Mouse (Mus musculus): Measurements from ENCODE around the gene Vezt. TPM values are rescaled to one million over a fixed set of nuclear protein-coding genes. Genes with fewer than 3 reads are reported as not detected.

Gene Vezt
- polyA plus RNA-seq, 1 experiment from 2014 or later = 29.4 TPM

DNA sequence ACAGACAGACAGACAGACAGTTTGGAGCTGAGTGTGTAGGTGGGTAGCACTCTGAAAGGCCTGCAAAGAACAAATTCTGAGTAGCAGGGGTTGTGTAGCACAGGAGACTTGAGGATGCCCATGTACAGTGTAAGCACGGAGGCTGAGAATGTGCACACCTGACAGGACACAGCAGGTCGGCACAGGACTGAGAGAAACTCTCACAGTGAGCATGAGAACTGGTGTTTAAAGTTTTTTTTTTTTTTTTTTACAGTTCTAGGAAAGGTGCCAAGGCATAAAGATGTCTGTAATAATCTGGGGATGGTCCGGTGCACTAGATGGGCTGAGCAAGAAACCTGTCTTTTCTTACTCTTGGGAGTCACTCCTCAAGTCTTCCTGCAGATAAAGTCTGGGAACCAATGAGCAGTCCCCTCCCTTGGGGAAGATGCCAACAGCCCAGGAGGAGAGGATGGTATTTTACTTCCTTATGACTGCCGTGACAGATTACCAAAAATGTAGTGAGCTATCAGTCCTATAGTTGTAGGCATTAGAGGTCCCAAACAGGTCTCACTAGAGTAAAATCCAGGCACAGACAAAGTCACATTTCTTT, 105.3 kb downstream of the Vezt start:
- no peaks in the 10 kb centered on the region for H3K36me3 ChIP-seq
- no peak overlapping the region for H3K9ac ChIP-seq
- peaks cover 18% of the 10 kb centered on the region for H3K4me1 ChIP-seq (replicated peaks)
- no peak for ATAC-seq (ENCODE audit: insufficient number of reproducible peaks, low FRiP score)
- no peak overlapping the region for H3K27ac ChIP-seq (ENCODE audit: poor library complexity, severe bottlenecking)
- no peaks in the 10 kb centered on the region for H3K27me3 ChIP-seq (replicated peaks)
- H3K4me2 ChIP-seq = no peak overlapping the region
- 69% methylated on average over 4 of the region's 4 CpGs for WGBS
- H3K9me3 ChIP-seq (replicated peaks) = peaks cover 3% of the 10 kb centered on the region; the same call in 1 of the 2 replicates
- no peak overlapping the region for H3K4me3 ChIP-seq

DNA sequence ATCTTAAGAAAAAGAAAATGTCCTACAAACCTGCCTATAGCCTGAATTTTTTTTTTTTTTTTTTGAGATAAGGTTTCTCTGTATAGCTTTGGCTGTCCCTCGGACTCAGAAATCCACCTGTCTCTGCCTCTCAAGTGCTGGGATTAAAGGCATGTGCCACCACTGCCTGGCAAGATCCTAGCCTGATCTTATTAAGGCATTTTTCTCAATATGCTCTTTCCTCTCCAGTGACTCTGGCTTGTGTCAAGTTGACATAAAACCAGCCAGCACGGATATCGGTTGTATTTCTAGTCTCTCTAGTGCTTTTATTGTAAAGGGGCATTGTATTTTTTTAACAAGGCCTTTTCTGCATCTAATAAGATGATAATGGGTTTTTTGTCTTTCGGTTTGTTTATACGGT, 111.0 kb downstream of the Vezt start:
- no peak overlapping the region for H3K27ac ChIP-seq (ENCODE audit: poor library complexity, severe bottlenecking)
- whole genome bisulfite sequencing = 67% methylated on average over 5 of the region's 5 CpGs

DNA sequence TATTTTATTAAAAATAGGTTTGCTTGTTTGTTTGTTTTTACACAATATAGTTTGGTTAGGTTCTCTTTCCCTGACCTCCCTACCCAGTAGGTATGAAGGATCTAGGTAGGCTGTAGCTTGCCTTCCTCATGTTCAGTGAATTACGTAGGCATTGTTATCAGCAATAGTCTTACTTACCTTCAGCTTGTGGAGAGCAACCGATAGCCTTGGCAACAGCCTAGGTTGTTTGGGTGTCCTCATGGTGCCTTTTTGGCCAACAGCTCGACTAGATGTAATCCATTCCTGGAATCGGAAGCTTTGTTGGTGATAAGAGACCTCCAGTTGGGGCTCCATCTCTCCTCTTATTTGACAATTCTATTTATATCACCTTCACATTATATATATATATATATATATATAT, 114.5 kb downstream of the Vezt start:
- whole genome bisulfite sequencing = 84% methylated on average over 4 of the region's 4 CpGs
- no peak overlapping the region for H3K4me3 ChIP-seq
- no peaks in the 10 kb centered on the region for H3K36me3 ChIP-seq
- no peaks in the 10 kb centered on the region for H3K9me3 ChIP-seq (replicated peaks)
- no peak for ATAC-seq (ENCODE audit: insufficient number of reproducible peaks, low FRiP score)
- no peak overlapping the region for H3K4me2 ChIP-seq
- H3K9ac ChIP-seq = no peak overlapping the region
- no peaks in the 10 kb centered on the region for H3K27me3 ChIP-seq (replicated peaks)
- no peak overlapping the region for H3K27ac ChIP-seq (ENCODE audit: poor library complexity, severe bottlenecking)
- H3K4me1 ChIP-seq (replicated peaks) = peaks cover 21% of the 10 kb centered on the region

More for the DNA sequence above, 111.0 kb downstream of the Vezt start:
- no peaks in the 10 kb centered on the region for H3K27me3 ChIP-seq (replicated peaks)
- no peaks in the 10 kb centered on the region for H3K4me1 ChIP-seq (replicated peaks)
- H3K36me3 ChIP-seq = no peaks in the 10 kb centered on the region
- no peak for ATAC-seq (ENCODE audit: insufficient number of reproducible peaks, low FRiP score)
- peaks cover 3% of the 10 kb centered on the region; the same call in 1 of the 2 replicates for H3K9me3 ChIP-seq (replicated peaks)
- H3K9ac ChIP-seq = no peak overlapping the region
- H3K4me2 ChIP-seq = no peak overlapping the region
- H3K4me3 ChIP-seq = no peak overlapping the region

DNA sequence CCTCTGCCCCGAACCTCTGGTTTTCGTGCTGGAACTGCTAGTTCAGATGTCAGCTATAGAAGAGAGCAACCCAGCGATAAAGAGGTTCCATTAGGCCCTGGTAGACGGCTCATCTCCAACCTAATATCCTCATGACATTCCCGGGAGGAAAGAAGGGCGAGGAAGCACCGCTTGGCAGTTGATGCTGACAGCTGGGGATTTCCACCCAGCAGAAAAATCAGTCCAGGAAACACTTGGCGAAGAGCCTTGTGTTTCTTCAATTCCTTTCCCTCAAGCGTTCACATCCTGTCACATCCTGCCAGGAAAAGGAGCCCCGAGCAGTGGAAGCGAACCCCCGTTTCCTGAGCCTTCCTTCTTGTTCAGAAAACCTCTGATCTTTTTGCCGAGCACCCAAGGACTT, 116.4 kb downstream of the Vezt start:
- H3K9ac ChIP-seq = no peak overlapping the region; the same call in 1 of the 2 replicates
- H3K36me3 ChIP-seq = no peaks in the 10 kb centered on the region
- H3K27ac ChIP-seq (ENCODE audit: poor library complexity, severe bottlenecking) = peak overlapping the region; percentile 88
- H3K4me3 ChIP-seq = no peak overlapping the region
- H3K4me1 ChIP-seq (replicated peaks) = peaks cover 21% of the 10 kb centered on the region
- peak overlapping the region; percentile 56 for H3K4me2 ChIP-seq
- no peaks in the 10 kb centered on the region for H3K27me3 ChIP-seq (replicated peaks)
- 41% methylated on average over 13 of the region's 13 CpGs for WGBS
- H3K9me3 ChIP-seq (replicated peaks) = no peaks in the 10 kb centered on the region
- no peak for ATAC-seq (ENCODE audit: insufficient number of reproducible peaks, low FRiP score)

DNA sequence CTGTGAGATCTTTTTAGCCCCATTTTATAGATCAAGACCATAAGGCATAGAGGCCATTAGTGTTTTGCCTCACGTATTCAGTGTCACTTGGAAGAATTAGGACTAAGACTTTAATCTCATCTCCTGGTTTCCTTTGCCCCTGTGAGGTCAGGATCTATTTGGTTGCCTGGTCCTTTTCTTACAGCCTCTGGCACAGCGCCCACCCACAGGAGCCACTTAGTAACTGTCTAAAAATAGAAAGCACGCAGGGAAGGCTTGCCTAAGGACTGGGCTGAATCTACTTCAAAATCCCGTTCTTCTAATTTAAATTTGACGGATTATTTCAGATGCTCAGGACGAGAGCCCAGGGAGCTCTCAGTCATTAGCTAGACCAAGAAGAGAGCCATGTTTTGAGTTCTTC, 116.9 kb downstream of the Vezt start:
- peak overlapping the region; percentile 88 for H3K27ac ChIP-seq (ENCODE audit: poor library complexity, severe bottlenecking)
- no peak overlapping the region for H3K4me3 ChIP-seq
- peak overlapping the region; percentile 56 for H3K4me2 ChIP-seq
- H3K27me3 ChIP-seq (replicated peaks) = no peaks in the 10 kb centered on the region
- H3K36me3 ChIP-seq = no peaks in the 10 kb centered on the region
- ATAC-seq (ENCODE audit: insufficient number of reproducible peaks, low FRiP score) = peak; percentile 43; the same call in 1 of the 2 replicates
- no peak overlapping the region; the same call in 1 of the 2 replicates for H3K9ac ChIP-seq
- 18% methylated on average over 6 of the region's 6 CpGs for WGBS
- no peaks in the 10 kb centered on the region for H3K9me3 ChIP-seq (replicated peaks)
- peaks cover 21% of the 10 kb centered on the region for H3K4me1 ChIP-seq (replicated peaks)

DNA sequence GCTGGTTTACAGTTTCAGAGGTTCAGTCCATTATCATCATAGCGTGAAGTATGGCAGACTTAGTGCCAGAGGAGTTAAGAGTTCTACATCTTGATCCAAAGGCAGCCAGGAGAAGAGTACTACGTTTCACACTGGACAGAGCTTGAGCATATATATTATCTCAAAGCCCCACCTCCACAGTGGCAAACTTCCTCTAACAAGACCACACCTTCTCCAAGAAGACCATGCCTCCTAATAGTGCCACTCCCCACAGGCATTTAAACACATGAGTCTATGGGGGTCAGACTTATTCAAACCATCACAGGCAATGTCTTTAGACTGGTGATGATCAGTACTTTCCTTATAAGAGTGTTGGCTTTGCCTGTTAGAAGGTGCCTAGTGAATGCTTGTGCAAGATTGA, 117.5 kb downstream of the Vezt start:
- Histone ChIP-seq H3K27me3 (replicated peaks) (no peaks in the 10 kb centered on the region), H3K9me3 (replicated peaks) (no peaks in the 10 kb centered on the region), H3K4me1 (replicated peaks) (peaks cover 21% of the 10 kb centered on the region), H3K4me3 (no peak overlapping the region), H3K9ac (no peak overlapping the region), H3K27ac (ENCODE audit: poor library complexity, severe bottlenecking) (peak overlapping the region; percentile 88; the same call in 1 of the 2 replicates), H3K4me2 (no peak overlapping the region), H3K36me3 (no peaks in the 10 kb centered on the region)
- no peak for ATAC-seq (ENCODE audit: insufficient number of reproducible peaks, low FRiP score)
- WGBS = 71% methylated on average over 2 of the region's 2 CpGs

DNA sequence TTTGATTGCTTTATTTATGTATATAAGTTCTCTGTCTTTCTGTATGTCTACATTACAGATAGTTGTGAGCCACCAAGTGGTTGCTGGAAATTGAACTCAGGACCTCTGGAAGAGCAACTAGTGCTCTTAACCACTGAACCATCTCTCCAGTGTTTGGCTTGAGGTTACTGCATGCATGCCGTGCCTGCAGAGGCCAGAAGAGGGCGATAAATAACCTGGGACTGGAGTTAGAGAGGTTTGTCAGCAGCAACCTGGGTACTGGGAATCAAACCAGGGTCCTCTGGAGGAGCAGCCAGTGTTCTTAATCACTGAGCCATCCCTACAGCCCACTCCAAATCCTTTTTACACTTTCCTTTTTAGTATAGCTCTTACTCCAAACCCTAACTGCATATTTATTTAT, 118.8 kb downstream of the Vezt start:
- Histone ChIP-seq H3K9ac (no peak overlapping the region), H3K4me2 (no peak overlapping the region), H3K4me1 (replicated peaks) (peaks cover 21% of the 10 kb centered on the region), H3K27ac (ENCODE audit: poor library complexity, severe bottlenecking) (no peak overlapping the region), H3K9me3 (replicated peaks) (no peaks in the 10 kb centered on the region), H3K27me3 (replicated peaks) (no peaks in the 10 kb centered on the region), H3K36me3 (no peaks in the 10 kb centered on the region), H3K4me3 (no peak overlapping the region)
- WGBS = 85% methylated on average over 2 of the region's 2 CpGs
- ATAC-seq (ENCODE audit: insufficient number of reproducible peaks, low FRiP score) = no peak

DNA sequence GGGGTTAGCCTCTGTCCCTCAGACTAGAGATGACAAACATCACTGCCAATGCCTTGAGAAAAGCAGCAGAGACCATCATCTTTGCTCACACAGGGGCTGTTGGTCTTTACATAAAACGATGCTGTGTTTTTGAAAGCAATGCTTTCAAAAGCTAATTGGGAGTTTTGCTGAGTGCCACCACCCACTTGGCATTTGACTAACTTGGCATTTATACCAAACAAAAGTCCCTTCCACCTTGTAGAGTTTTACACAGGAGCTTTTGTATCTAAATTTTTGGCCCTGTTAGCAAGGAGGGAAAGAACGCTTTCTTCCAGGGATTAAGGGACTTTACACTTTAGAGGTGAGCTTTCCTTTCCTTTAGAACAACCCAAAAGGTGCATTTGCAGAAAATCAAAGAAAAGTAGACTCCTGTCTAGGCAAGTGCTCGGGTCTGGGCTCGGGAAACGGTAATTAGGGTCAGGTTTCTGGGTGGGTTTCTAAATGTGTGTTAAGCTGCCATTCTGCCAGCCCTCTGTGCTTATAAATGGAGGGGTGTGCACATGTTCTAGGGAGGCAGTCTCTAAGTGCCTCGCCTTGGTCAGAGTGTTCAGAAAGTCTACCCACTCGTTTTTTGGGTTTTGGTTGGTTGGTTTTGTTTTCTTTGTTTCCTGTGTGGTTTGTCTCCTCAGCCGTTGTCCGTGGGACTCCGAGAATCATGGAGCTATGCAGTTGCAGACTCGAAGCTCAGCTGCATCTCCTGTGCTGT, 119.9 kb downstream of the Vezt start:
- H3K9me3 ChIP-seq (replicated peaks) = no peaks in the 10 kb centered on the region
- no peak overlapping the region for H3K27ac ChIP-seq (ENCODE audit: poor library complexity, severe bottlenecking)
- no peaks in the 10 kb centered on the region for H3K27me3 ChIP-seq (replicated peaks)
- 55% methylated on average over 11 of the region's 11 CpGs for WGBS
- no peak overlapping the region for H3K4me3 ChIP-seq
- no peak for ATAC-seq (ENCODE audit: insufficient number of reproducible peaks, low FRiP score)
- no peak overlapping the region for H3K9ac ChIP-seq
- no peak overlapping the region for H3K4me2 ChIP-seq
- H3K4me1 ChIP-seq (replicated peaks) = peaks cover 21% of the 10 kb centered on the region
- no peaks in the 10 kb centered on the region for H3K36me3 ChIP-seq

DNA sequence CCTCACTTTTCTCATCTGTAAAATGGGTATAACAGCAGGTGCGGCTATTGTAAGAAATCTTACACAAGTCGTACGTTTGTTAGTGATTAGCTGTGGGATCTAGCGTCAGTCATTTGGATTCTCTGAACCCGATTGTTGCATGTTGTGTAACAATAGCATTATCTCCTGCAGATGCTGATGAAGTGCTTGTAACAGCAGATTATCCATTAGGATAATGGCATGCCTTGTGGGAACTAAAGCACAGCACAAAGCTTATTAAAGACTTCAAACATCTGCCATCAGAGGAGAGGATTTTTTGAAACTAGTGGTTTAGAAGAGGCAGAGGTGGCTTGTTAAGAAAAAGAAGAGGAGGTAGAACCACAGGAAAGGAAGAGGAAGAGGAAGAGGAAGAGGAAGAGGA, 122.1 kb downstream of the Vezt start:
- ATAC-seq (ENCODE audit: insufficient number of reproducible peaks, low FRiP score) = no peak
- Histone ChIP-seq H3K4me2 (no peak overlapping the region), H3K9ac (no peak overlapping the region), H3K4me1 (replicated peaks) (peaks cover 11% of the 10 kb centered on the region), H3K4me3 (no peak overlapping the region), H3K27me3 (replicated peaks) (no peaks in the 10 kb centered on the region), H3K36me3 (no peaks in the 10 kb centered on the region), H3K9me3 (replicated peaks) (no peaks in the 10 kb centered on the region), H3K27ac (ENCODE audit: poor library complexity, severe bottlenecking) (no peak overlapping the region)
- 81% methylated on average over 5 of the region's 5 CpGs for WGBS

DNA sequence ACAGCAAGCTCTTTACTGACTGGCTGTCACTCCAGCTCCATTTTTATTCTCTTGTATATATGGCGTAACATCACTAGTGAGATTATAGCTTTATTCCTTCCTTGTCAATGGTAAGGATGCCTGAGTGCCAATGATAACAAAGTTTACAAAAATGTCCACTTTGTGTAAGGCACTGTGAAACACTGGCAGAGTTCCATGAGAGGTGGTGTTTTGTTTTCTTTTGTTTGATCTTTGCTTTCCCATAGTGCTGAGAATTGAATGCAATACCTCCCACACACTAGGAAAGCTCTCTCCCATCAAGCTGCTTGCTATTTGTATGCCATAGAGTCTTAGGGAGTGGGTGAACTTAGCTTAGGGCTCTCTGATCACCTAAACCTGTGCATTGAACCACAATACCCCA, 122.7 kb downstream of the Vezt start:
- ATAC-seq (ENCODE audit: insufficient number of reproducible peaks, low FRiP score) = no peak
- Histone ChIP-seq H3K9me3 (replicated peaks) (no peaks in the 10 kb centered on the region), H3K36me3 (no peaks in the 10 kb centered on the region), H3K27ac (ENCODE audit: poor library complexity, severe bottlenecking) (no peak overlapping the region), H3K4me1 (replicated peaks) (peaks cover 5% of the 10 kb centered on the region), H3K4me2 (no peak overlapping the region), H3K27me3 (replicated peaks) (no peaks in the 10 kb centered on the region), H3K9ac (no peak overlapping the region), H3K4me3 (no peak overlapping the region)
- WGBS = 71% methylated on average over 1 of the region's 1 CpGs

DNA sequence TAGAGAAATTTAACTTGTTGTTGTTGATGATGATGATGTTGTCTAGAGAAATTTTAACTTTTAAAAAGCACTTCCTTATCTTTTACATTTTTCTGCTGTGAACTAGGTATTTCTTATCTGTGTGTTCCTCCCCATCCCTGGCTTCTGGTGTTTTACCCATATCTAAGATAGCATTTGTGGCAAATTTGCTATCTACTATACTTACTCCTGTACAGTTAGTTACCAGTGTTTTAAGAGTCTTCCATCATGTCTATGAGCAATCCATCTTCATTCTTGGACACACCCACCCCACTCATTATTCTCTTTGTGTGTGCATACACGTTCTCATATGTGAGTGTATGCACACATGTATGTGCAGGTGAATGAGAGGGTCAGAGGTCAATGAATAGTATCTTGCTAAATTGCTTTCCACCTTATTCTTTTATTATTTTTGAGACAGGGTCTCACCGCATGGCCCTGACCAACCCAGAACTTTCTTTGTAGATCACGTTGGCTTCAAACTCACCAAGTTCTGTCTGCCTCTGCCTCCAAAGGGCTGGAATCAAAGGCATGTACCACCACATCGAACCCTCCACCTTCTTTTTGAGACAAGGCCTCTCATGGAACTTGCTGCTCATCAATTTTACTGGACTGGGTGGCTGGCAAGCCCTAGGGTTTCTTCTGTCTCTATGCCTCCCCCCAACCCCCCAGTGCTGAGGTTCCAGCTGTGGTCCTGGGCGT, 123.3 kb downstream of the Vezt start:
- no peaks in the 10 kb centered on the region for H3K36me3 ChIP-seq
- H3K27ac ChIP-seq (ENCODE audit: poor library complexity, severe bottlenecking) = no peak overlapping the region
- H3K9ac ChIP-seq = no peak overlapping the region
- no peaks in the 10 kb centered on the region for H3K4me1 ChIP-seq (replicated peaks)
- no peaks in the 10 kb centered on the region for H3K27me3 ChIP-seq (replicated peaks)
- H3K4me3 ChIP-seq = no peak overlapping the region
- ATAC-seq (ENCODE audit: insufficient number of reproducible peaks, low FRiP score) = no peak
- H3K9me3 ChIP-seq (replicated peaks) = no peaks in the 10 kb centered on the region
- no peak overlapping the region for H3K4me2 ChIP-seq
- 84% methylated on average over 5 of the region's 5 CpGs for WGBS
